Mouse (Mus musculus) testis, adult 2 months (tissue): ENCODE measurements at regions not wholly inside any gene's neighbourhood (a gene's known extent, or its start where the extent isn't known, plus 50 kb on each side); places are given as distances from the start of the nearest gene placed in this dataset.

Experiments
- H3K27ac ChIP-seq: fragments of 200-500 bp; 2 replicates; pipeline ENCODE4 v1.5.1; 2012; ENCODE audit warnings: low read depth, low read length; ENCODE audit not compliant: control insufficient read depth, insufficient read depth
- H3K27me3 ChIP-seq: fragments of 200-500 bp; 2 replicates; pipeline ENCODE4 v1.6.1; 2012; ENCODE audit warnings: mild to moderate bottlenecking, low read length, moderate library complexity; ENCODE audit not compliant: control insufficient read depth, insufficient read depth
- H3K36me3 ChIP-seq: fragments of 200-500 bp; 2 replicates; pipeline ENCODE4 v1.6.1; 2012; ENCODE audit warnings: mild to moderate bottlenecking, low read length; ENCODE audit not compliant: control insufficient read depth, insufficient read depth
- H3K4me1 ChIP-seq: fragments of 200-500 bp; 2 replicates; pipeline ENCODE4 v1.6.1; 2012; ENCODE audit warnings: low read length; ENCODE audit not compliant: control insufficient read depth, insufficient read depth
- H3K4me3 ChIP-seq: fragments of 200-500 bp; 2 replicates; pipeline ENCODE4 v1.5.1; 2012; ENCODE audit warnings: low read depth, mild to moderate bottlenecking, low read length, moderate library complexity, mixed read lengths; ENCODE audit not compliant: control insufficient read depth
- CTCF ChIP-seq: fragments of 200-500 bp; IDR thresholded peaks from 2 replicates; pipeline ENCODE4 v1.5.1; 2012; ENCODE audit warnings: low read depth, mild to moderate bottlenecking, inconsistent platforms, low read length, moderate library complexity; ENCODE audit not compliant: control insufficient read depth, insufficient read depth, insufficient replicate concordance
- POLR2A ChIP-seq: fragments of 200-500 bp; IDR thresholded peaks from 2 replicates; pipeline ENCODE4 v1.6.1; 2012; ENCODE audit warnings: low read depth, mild to moderate bottlenecking, inconsistent platforms, low read length, moderate library complexity; ENCODE audit not compliant: control insufficient read depth

DNA sequence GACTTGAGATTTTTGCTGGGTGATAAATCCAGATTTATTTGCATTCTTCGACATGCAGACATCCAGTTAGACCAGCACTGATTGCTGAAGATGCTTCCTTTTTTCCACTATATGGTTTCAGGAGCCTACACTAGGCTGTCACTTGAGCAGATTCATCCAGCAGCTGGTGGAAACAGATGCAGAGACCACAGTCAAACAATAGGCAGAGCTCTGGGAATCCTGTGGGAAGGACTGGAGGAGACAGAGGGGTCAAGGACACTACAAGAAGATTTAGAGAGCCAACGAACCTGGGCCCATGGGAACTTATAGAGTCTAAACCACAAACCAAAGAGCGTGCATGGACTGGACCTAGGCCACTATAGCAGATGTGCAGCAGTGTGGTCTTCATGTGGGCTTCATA lies 177.4 kb upstream of the Agr3 start:
- no peak overlapping the region for H3K4me3 ChIP-seq
- no peak for TF ChIP-seq CTCF
- TF ChIP-seq POLR2A = no peak
- no peaks in the 10 kb centered on the region for H3K4me1 ChIP-seq
- H3K27me3 ChIP-seq = no peaks in the 10 kb centered on the region
- no peaks in the 10 kb centered on the region for H3K36me3 ChIP-seq
- no peak overlapping the region for H3K27ac ChIP-seq

DNA sequence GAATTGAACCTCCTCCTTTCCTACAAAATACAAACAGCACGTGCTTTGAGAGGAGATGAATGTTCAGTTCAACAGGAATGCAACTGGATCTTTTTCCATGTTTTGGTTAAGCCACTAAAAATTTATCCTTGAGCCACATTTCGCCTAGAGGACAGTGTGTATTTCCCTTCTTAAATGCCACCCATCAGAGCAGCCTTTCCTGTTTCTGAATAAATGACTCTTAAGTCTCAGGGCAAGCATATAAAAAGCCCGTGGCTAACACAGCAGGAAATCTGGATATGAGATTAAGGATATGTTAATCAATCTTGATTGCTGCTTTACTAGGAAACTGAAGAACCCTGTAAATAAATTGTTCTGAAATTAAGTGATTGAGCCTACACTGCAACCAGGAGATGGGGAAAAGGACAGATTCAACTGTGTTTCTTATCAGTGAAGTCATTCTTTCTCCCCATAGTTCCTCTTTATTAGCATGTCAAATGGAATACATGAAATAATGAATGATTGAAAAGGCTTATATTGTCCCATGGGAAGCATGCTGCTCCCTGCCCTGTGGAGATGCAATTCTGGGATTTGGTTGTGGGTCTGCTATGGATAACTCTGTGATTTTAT lies 178.6 kb upstream of the Agr3 start:
- TF ChIP-seq CTCF (no peak), POLR2A (no peak)
- no peaks in the 10 kb centered on the region for H3K36me3 ChIP-seq
- H3K27ac ChIP-seq = no peak overlapping the region
- H3K4me3 ChIP-seq = no peak overlapping the region
- no peaks in the 10 kb centered on the region for H3K4me1 ChIP-seq
- no peaks in the 10 kb centered on the region for H3K27me3 ChIP-seq

- Histone ChIP-seq H3K4me1 (no peaks in the 10 kb centered on the region), H3K36me3 (no peaks in the 10 kb centered on the region), H3K27me3 (no peaks in the 10 kb centered on the region), H3K27ac (no peak overlapping the region), H3K4me3 (no peak overlapping the region)
- TF ChIP-seq POLR2A = no peak
- TF ChIP-seq CTCF = no peak
These were observed 182.7 kb upstream of the Agr3 start for GRCm38 (mm10) chr12:35742729-35743128.

- no peak for TF ChIP-seq CTCF
- TF ChIP-seq POLR2A = no peak
- Histone ChIP-seq H3K36me3 (no peaks in the 10 kb centered on the region), H3K27me3 (no peaks in the 10 kb centered on the region), H3K4me3 (no peak overlapping the region), H3K27ac (no peak overlapping the region), H3K4me1 (no peaks in the 10 kb centered on the region)
These were observed 189.0 kb upstream of the Agr3 start for GRCm38 (mm10) chr12:35736427-35736826.

GRCm38 (mm10) chr12:35735002-35735401 lies 190.4 kb upstream of the Agr3 start:
- H3K36me3 ChIP-seq = no peaks in the 10 kb centered on the region
- H3K27ac ChIP-seq = no peak overlapping the region
- no peaks in the 10 kb centered on the region for H3K27me3 ChIP-seq
- no peaks in the 10 kb centered on the region for H3K4me1 ChIP-seq
- TF ChIP-seq POLR2A = no peak
- no peak for TF ChIP-seq CTCF
- no peak overlapping the region for H3K4me3 ChIP-seq

GRCm38 (mm10) chr12:35734371-35734770 lies 191.0 kb upstream of the Agr3 start:
- H3K36me3 ChIP-seq = no peaks in the 10 kb centered on the region
- H3K27me3 ChIP-seq = no peaks in the 10 kb centered on the region
- TF ChIP-seq POLR2A = no peak
- no peak for TF ChIP-seq CTCF
- H3K27ac ChIP-seq = no peak overlapping the region
- H3K4me1 ChIP-seq = no peaks in the 10 kb centered on the region
- H3K4me3 ChIP-seq = no peak overlapping the region

GRCm38 (mm10) chr12:35733580-35733979 lies 191.8 kb upstream of the Agr3 start:
- H3K4me3 ChIP-seq = no peak overlapping the region
- no peaks in the 10 kb centered on the region for H3K4me1 ChIP-seq
- H3K27me3 ChIP-seq = no peaks in the 10 kb centered on the region
- no peaks in the 10 kb centered on the region for H3K36me3 ChIP-seq
- no peak overlapping the region for H3K27ac ChIP-seq
- no peak for TF ChIP-seq CTCF
- no peak for TF ChIP-seq POLR2A

- no peak overlapping the region for H3K27ac ChIP-seq
- H3K4me3 ChIP-seq = no peak overlapping the region
- no peaks in the 10 kb centered on the region for H3K27me3 ChIP-seq
- H3K36me3 ChIP-seq = no peaks in the 10 kb centered on the region
- no peaks in the 10 kb centered on the region for H3K4me1 ChIP-seq
- TF ChIP-seq CTCF (no peak), POLR2A (no peak)
These were observed 191.1 kb upstream of the Ahr start for GRCm38 (mm10) chr12:35725910-35726309.
